Mouse (Mus musculus): ENCODE measurements around the gene Arf3. TPM values are rescaled to one million over a fixed set of nuclear protein-coding genes. Genes with fewer than 3 reads are reported as not detected.

Gene Arf3
- polyA plus RNA-seq, 1 experiment from 2014 or later, result 65.1 TPM

DNA sequence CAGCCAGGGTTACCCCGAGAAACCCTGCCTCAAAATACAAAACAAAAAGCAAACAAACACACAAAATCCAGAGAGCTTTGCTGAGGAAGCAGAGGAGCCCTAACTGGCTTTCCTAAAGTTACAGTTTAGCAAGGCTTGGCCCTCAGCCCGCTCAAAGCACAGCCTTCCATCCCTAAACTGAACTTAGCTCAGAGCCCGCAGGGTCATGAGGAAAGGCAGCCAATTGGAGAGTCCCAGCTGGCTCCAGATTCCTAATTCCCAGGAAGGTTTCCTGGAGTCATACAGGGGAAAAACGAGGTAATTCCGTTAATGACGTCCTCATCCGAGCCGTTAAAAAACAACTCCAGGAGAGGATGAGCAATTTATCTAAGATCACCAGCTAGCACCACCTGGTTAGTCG, 67.3 kb downstream of the Arf3 start:
- no peak overlapping the region for H3K9ac ChIP-seq
- 60% methylated on average over 9 of the region's 9 CpGs for WGBS

DNA sequence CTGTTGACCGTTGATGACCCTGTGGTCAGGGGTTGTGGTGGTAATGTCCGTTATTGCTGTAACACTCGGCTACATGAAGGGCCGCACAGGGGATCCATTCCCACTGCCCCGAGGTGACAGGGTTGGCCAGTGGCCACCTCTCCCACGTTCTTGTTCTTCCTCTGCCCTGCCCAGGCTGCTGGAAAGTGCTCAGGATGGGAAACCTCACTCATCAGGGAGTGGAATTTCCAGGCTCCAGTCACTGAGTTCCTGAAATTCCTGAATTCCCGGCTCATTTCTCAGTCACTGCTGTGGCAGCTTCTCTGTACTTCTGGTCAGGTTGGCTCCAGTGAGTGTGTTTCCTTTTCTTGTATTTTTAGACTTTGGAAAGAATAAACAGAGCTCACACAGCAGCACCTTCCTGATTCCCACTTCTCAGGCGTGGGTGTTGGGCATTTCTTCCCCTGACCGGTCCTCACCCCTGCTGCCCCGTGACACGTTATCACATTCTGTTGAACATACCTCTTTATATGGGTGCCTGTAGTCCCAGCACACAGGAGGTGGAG, 70.8 kb downstream of the Arf3 start:
- Histone ChIP-seq H3K4me1 (peaks cover 22% of the 10 kb centered on the region), H3K27ac (peak overlapping the region; percentile 48; the same call in 1 of the 2 replicates), H3K4me3 (no peak overlapping the region), H3K9me3 (replicated peaks) (no peaks in the 10 kb centered on the region), H3K36me3 (no peaks in the 10 kb centered on the region), H3K27me3 (no peaks in the 10 kb centered on the region), H3K9ac (no peak overlapping the region), H3K4me2 (replicated peaks) (no peak overlapping the region)
- ATAC-seq (ENCODE audit: low FRiP score), result no peak
- 45% methylated on average over 11 of the region's 11 CpGs for WGBS

More for the DNA sequence above, 67.3 kb downstream of the Arf3 start:
- Histone ChIP-seq H3K4me2 (replicated peaks) (no peak overlapping the region), H3K36me3 (no peaks in the 10 kb centered on the region), H3K27ac (no peak overlapping the region), H3K27me3 (peaks cover 14% of the 10 kb centered on the region), H3K4me3 (no peak overlapping the region), H3K9me3 (replicated peaks) (no peaks in the 10 kb centered on the region), H3K4me1 (peaks cover 26% of the 10 kb centered on the region)
- ATAC-seq (ENCODE audit: low FRiP score), result no peak

DNA sequence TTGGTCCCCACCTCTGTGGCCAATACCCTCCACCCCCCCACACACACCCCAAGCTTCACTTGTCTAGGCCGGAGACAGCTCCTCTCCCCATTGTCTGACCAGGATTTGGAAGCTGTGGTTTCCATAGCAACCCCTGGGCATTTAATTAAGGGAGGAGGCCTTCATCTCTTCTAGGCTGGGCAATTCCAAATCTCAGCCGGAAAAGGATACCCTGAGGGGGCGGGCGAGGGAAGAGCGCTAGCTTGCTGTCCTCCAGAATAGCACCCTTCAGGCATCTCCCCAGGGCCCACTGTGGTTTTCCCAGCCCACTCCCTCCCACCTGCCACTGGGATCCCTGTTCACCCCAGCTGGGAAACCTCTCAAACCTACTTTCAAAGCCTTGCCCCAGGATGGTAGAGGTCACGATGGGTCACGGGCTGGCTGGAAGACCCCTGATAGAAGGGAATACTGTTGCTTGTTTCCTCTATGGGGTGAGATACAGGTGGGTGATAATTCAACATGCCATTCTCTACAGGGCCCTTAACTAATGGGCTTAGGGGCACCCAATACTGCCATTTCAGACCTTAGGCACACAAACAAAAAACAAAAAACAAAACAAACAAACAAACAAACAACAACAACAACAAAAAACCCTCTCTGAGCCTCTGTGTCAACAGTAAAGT, 71.4 kb downstream of the Arf3 start:
- H3K27me3 ChIP-seq, result no peaks in the 10 kb centered on the region
- ATAC-seq (ENCODE audit: low FRiP score), result peak; percentile 71
- no peaks in the 10 kb centered on the region for H3K36me3 ChIP-seq
- H3K9me3 ChIP-seq (replicated peaks), result no peaks in the 10 kb centered on the region
- no peak overlapping the region for H3K9ac ChIP-seq
- peaks cover 22% of the 10 kb centered on the region for H3K4me1 ChIP-seq
- WGBS, result 17% methylated on average over 7 of the region's 7 CpGs
- H3K27ac ChIP-seq, result peak overlapping the region; percentile 48; the same call in 1 of the 2 replicates
- H3K4me3 ChIP-seq, result no peak overlapping the region
- H3K4me2 ChIP-seq (replicated peaks), result peak overlapping the region; percentile 25

DNA sequence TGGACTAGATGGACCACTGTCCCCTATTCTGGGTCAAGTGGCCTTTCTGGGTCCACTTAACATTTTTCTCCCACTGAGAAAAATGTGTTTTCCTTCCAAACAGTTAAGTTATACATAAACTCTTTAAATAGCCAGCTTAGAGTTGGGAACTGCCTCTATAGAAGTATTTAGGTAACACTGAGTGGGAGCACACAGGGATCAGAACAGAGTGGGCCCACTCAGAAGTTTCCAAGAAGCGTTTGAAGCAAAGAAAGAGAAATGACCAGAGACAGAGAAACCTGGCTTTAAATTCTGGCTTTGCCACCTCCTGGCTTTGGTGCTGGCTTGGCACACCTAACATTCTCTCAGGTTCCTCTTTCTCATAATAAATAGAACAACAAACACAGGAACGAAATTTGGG, 73.3 kb downstream of the Arf3 start:
- no peak for ATAC-seq (ENCODE audit: low FRiP score)

More for the DNA sequence above, 73.3 kb downstream of the Arf3 start:
- Histone ChIP-seq H3K9ac (no peak overlapping the region), H3K4me2 (replicated peaks) (no peak overlapping the region), H3K9me3 (replicated peaks) (no peaks in the 10 kb centered on the region), H3K36me3 (no peaks in the 10 kb centered on the region), H3K4me1 (peaks cover 22% of the 10 kb centered on the region), H3K27ac (no peak overlapping the region), H3K27me3 (no peaks in the 10 kb centered on the region; the same call in 1 of the 2 replicates), H3K4me3 (no peak overlapping the region)
- WGBS, result 90% methylated on average over 2 of the region's 2 CpGs

Other genes with a start within 250 kb of the Arf3 start
- gene Kansl2, start 228.9 kb downstream of the Arf3 start, polyA plus RNA-seq (2016; fragmentation: Nextera tagmentation; extraction: Ambion mirVana), result 166 and 167 TPM in 2 replicates
- 63.2 and 65.5 TPM in 2 replicates for gene Ccnt1, start 192.3 kb downstream of the Arf3 start, polyA plus RNA-seq (2016; fragmentation: Nextera tagmentation; extraction: Ambion mirVana)
- 0.43 and 0.46 TPM in 2 replicates for gene 4930415O20Rik, start 192.2 kb downstream of the Arf3 start, polyA plus RNA-seq (2016; fragmentation: Nextera tagmentation; extraction: Ambion mirVana)
- gene Adcy6, start 153.1 kb downstream of the Arf3 start, polyA plus RNA-seq (2016; fragmentation: Nextera tagmentation; extraction: Ambion mirVana), result 15.9 and 18.6 TPM in 2 replicates
- 110 and 113 TPM in 2 replicates for gene Cacnb3, start 132.4 kb downstream of the Arf3 start, polyA plus RNA-seq (2016; fragmentation: Nextera tagmentation; extraction: Ambion mirVana)
- 21.9 and 26.6 TPM in 2 replicates for gene Ddx23, start 100.3 kb downstream of the Arf3 start, polyA plus RNA-seq (2016; fragmentation: Nextera tagmentation; extraction: Ambion mirVana)
- gene Rnd1, start 85.8 kb downstream of the Arf3 start, polyA plus RNA-seq (2016; fragmentation: Nextera tagmentation; extraction: Ambion mirVana), result 6.4 and 6.5 TPM in 2 replicates
- 3.1 and 3.5 TPM in 2 replicates for gene Ccdc65, start 55.0 kb downstream of the Arf3 start, polyA plus RNA-seq (2016; fragmentation: Nextera tagmentation; extraction: Ambion mirVana)
- 14.3 and 15.1 TPM in 2 replicates for gene Fkbp11, start 35.0 kb downstream of the Arf3 start, polyA plus RNA-seq (2016; fragmentation: Nextera tagmentation; extraction: Ambion mirVana)
- 0.59 and 0.91 TPM in 2 replicates for gene Wnt10b, start 14.9 kb upstream of the Arf3 start, polyA plus RNA-seq (2016; fragmentation: Nextera tagmentation; extraction: Ambion mirVana)
- gene Wnt1, start 26.6 kb upstream of the Arf3 start, polyA plus RNA-seq (2016; fragmentation: Nextera tagmentation; extraction: Ambion mirVana), result 8.4 and 8.6 TPM in 2 replicates
- 0.56 and 0.65 TPM in 2 replicates for gene Ddn, start 46.3 kb upstream of the Arf3 start, polyA plus RNA-seq (2016; fragmentation: Nextera tagmentation; extraction: Ambion mirVana)
- 71.0 and 78.9 TPM in 2 replicates for gene Prkag1, start 68.3 kb upstream of the Arf3 start, polyA plus RNA-seq (2016; fragmentation: Nextera tagmentation; extraction: Ambion mirVana)
- gene Kmt2d, start 108.0 kb upstream of the Arf3 start, polyA plus RNA-seq (2016; fragmentation: Nextera tagmentation; extraction: Ambion mirVana), result 12.2 and 12.5 TPM in 2 replicates
- 22.0 and 27.0 TPM in 2 replicates for gene Rhebl1, start 131.3 kb upstream of the Arf3 start, polyA plus RNA-seq (2016; fragmentation: Nextera tagmentation; extraction: Ambion mirVana)
- gene Dhh, start 135.3 kb upstream of the Arf3 start, polyA plus RNA-seq (2016; fragmentation: Nextera tagmentation; extraction: Ambion mirVana), result 0.84 and 1.1 TPM in 2 replicates
- 38.4 and 39.2 TPM in 2 replicates for gene Lmbr1l, start 155.0 kb upstream of the Arf3 start, polyA plus RNA-seq (2016; fragmentation: Nextera tagmentation; extraction: Ambion mirVana)
- 1,219 and 1,243 TPM in 2 replicates for gene Tuba1b, start 171.4 kb upstream of the Arf3 start, polyA plus RNA-seq (2016; fragmentation: Nextera tagmentation; extraction: Ambion mirVana)
- gene Gm49450, start 190.3 kb upstream of the Arf3 start, polyA plus RNA-seq (2016; fragmentation: Nextera tagmentation; extraction: Ambion mirVana), result not detected in 2 replicates
- 9,547 and 9,692 TPM in 2 replicates for gene Tuba1a, start 190.5 kb upstream of the Arf3 start, polyA plus RNA-seq (2016; fragmentation: Nextera tagmentation; extraction: Ambion mirVana)